12 mouse cellular contexts compared by ENCODE assay signal in genomic region chr6:134717886-134718667, GRCm38 (mm10).
DNase-seq lines count a peak whose midpoint lies in the region; ATAC-seq lines count a peak whose summit lies in the region.
"Had no signal": no experiment of that assay in that cellular context is flagged by ENCODE, and none has a peak within 500 bp of the region (broad histone marks: within the 10 kb centered on the region; RNA-seq: fewer than 3 reads in every experiment).

No protein-coding gene starts in this region.

- H3K27me3 ChIP-seq in kidney, embryonic 14.5 days (ENCODE audit: control insufficient read depth, insufficient read depth, low read length) = no peaks in the 10 kb centered on the region
- H3K27me3 ChIP-seq: limb, embryonic 15.5 days; midbrain, embryonic 13.5 days had no signal

- 93% methylated on average over 20 of the region's 20 CpGs for WGBS in kidney, embryonic 14.5 days

- ATAC-seq in kidney, embryonic 14.5 days (ENCODE audit: low FRiP score, low TSS enrichment) = no peak
- ATAC-seq in megakaryocyte-erythroid progenitor cell, adult 5-6 weeks (replicated peaks; ENCODE audit: low FRiP score, low TSS enrichment, poor library complexity, severe bottlenecking) = no peak
- ATAC-seq: midbrain, embryonic 13.5 days had no signal

- H3K4me3 ChIP-seq in kidney, embryonic 14.5 days (ENCODE audit: low read length) = no peak overlapping the region
- H3K4me3 ChIP-seq: limb, embryonic 15.5 days; midbrain, embryonic 13.5 days had no signal

- H3K36me3 ChIP-seq in kidney, embryonic 14.5 days (ENCODE audit: control insufficient read depth, insufficient read depth, low read length) = peaks cover 28% of the 10 kb centered on the region; the same call in 1 of the 2 replicates

- intact Hi-C loops in left cerebral cortex, postnatal 14 days (cut with DNase I) = no loop called here

- no peak overlapping the region for H3K4me2 ChIP-seq in kidney, embryonic 14.5 days (replicated peaks; ENCODE audit: low read depth, low read length)
- H3K4me2 ChIP-seq: limb, embryonic 15.5 days; lung, embryonic 14.5 days; midbrain, embryonic 13.5 days had no signal

- H3K27ac ChIP-seq in kidney, embryonic 14.5 days (ENCODE audit: low read depth, low read length) = no peak overlapping the region
- H3K27ac ChIP-seq: limb, embryonic 15.5 days; midbrain, embryonic 13.5 days had no signal

- H3K9ac ChIP-seq in kidney, embryonic 14.5 days (ENCODE audit: low read depth, low read length) = no peak overlapping the region
- H3K9ac ChIP-seq: limb, embryonic 15.5 days; lung, embryonic 14.5 days; midbrain, embryonic 13.5 days had no signal

- DNase-seq in kidney, adult 11 months = peak; percentile 15
- DNase-seq in right cerebral cortex, adult 18-20 months = peak; percentile 64
- DNase-seq in right cerebral cortex, postnatal 4 days = no peak
- DNase-seq in left cerebral cortex, postnatal 14 days (ENCODE audit: low spot score in 2 of 2) = peak; percentile 18 to 71
- DNase-seq in yolk sac, embryonic 10.5 days (ENCODE audit: low spot score) = no peak
- DNase-seq: cerebellum, adult 18-20 months; lung, embryonic 14.5 days; thymus, postnatal 4 days had no signal

- no peaks in the 10 kb centered on the region for H3K9me3 ChIP-seq in kidney, embryonic 14.5 days (ENCODE audit: control insufficient read depth, low read length)
- H3K9me3 ChIP-seq: limb, embryonic 15.5 days; midbrain, embryonic 13.5 days had no signal

- H3K4me1 ChIP-seq in kidney, embryonic 14.5 days (ENCODE audit: control insufficient read depth, insufficient read depth, low read length) = 0 out of 2 replicates have a peak, but pooled peaks cover 6% of the 10 kb centered on the region
- H3K4me1 ChIP-seq: midbrain, embryonic 13.5 days had no signal

Comparison
In these comparisons a context has a peak if more than half of its experiments do, and no peak if none do; other contexts are left out.
1. DNase-seq: peak in kidney, adult 11 months (single experiment), right cerebral cortex, adult 18-20 months (single experiment) and left cerebral cortex, postnatal 14 days (2 of 2); none in right cerebral cortex, postnatal 4 days (single experiment) and yolk sac, embryonic 10.5 days (single experiment).